Mouse (Mus musculus) liver, embryonic 14.5 days (tissue): ENCODE results near the gene Ndufb2.

Experiments
- CTCF ChIP-seq: IDR thresholded peaks from 2 replicates; pipeline ENCODE4 v1.5.1; 2016; ENCODE audit warnings: antibody characterized with exemption, low read depth, control low read depth
- EP300 ChIP-seq: IDR thresholded peaks from 2 replicates; pipeline ENCODE4 v1.6.1; 2016; ENCODE audit warnings: antibody characterized with exemption, low read depth

- TF ChIP-seq CTCF (no peak), EP300 (no peak)
Observed at GRCm38 (mm10) chr6:39585517-39585916, 6.9 kb upstream of the Ndufb2 start, which contains the start of gene Gm42420.
